Comparison of ENCODE assay signal across 11 mouse cellular contexts in the genomic region with DNA sequence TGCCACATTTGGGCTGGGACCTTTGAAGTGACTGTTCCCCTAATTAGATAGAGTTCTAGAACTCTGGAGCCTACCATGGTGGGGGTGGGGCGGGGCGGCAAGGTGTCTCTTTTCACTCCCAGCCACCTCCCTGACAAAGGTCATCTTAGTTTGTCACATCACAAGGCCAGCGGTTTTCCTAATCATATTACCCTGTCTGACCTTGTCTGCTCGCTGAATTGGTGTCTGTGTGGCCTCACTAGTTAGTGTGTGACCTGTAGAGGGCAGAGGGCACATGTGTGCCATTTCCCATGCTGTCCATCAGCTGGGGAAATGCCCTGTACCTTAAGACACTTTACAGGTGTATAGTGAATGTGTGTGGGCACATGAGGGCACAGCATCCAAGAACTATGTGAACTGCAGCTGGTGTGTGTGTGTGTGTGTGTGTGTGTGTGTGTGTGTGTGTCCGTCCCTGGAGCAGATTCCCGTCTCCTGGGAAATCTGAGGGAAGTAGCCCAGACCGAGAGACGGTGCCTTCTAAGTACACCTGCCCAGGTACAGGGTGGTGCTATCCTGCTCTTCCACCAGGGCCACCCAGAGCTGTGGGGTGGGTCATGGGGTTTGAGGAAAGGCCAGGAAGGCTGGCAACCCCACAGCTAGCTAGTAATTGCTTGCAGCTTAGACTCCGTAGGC.
A peak's percentile ranks its signal among the peaks of the same experiment; 100 is the strongest.
DNase-seq lines count a peak whose midpoint lies in the region; ATAC-seq and TF ChIP-seq lines count a peak whose summit lies in the region.
"Had no signal": no experiment of that assay in that cellular context is flagged by ENCODE, and none has a peak within 500 bp of the region (broad histone marks: within the 10 kb centered on the region; RNA-seq: fewer than 3 reads in every experiment).

No protein-coding gene starts in this region.

- no peak for DNase-seq in heart, adult 11 months
- DNase-seq in kidney, postnatal 4 days: no peak
- no peak for DNase-seq in embryonic facial prominence, embryonic 11.5 days (ENCODE audit: low spot score)
- no peak for DNase-seq in limb, embryonic 14.5 days (ENCODE audit: low spot score)
- DNase-seq in layer of hippocampus, adult 11-12 months (ENCODE audit: low spot score): no peak
- DNase-seq in layer of hippocampus, adult 9-11 months: no peak
- DNase-seq: lung, postnatal 10 days; right cerebral cortex, postnatal 25 days; thymus, postnatal 14 days had no signal

- H3K27ac ChIP-seq in heart, embryonic 12.5 days (ENCODE audit: poor library complexity, severe bottlenecking): peak overlapping the region; percentile 74
- H3K27ac ChIP-seq in kidney, embryonic 15.5 days: peak overlapping the region; percentile 78
- 0 out of 2 replicates have a peak overlapping the region, but pooled peaks have one; percentile 25 for H3K27ac ChIP-seq in embryonic facial prominence, embryonic 11.5 days (replicated peaks; ENCODE audit: low read depth, low read length)
- 0 out of 2 replicates have a peak overlapping the region, but pooled peaks have one; percentile 26 for H3K27ac ChIP-seq in limb, embryonic 14.5 days (replicated peaks; ENCODE audit: low read depth, low read length)

- peaks cover 30% of the 10 kb centered on the region for H3K4me1 ChIP-seq in heart, embryonic 12.5 days (replicated peaks)
- H3K4me1 ChIP-seq in kidney, embryonic 15.5 days: peaks cover 24% of the 10 kb centered on the region
- peaks cover 5% of the 10 kb centered on the region for H3K4me1 ChIP-seq in embryonic facial prominence, embryonic 11.5 days (ENCODE audit: control insufficient read depth, insufficient read depth, low read length)
- H3K4me1 ChIP-seq in limb, embryonic 14.5 days (ENCODE audit: control insufficient read depth, insufficient read depth, low read length): peaks cover 16% of the 10 kb centered on the region

- H3K9me3 ChIP-seq in heart, embryonic 12.5 days (replicated peaks): no peaks in the 10 kb centered on the region
- H3K9me3 ChIP-seq in kidney, embryonic 15.5 days (replicated peaks): no peaks in the 10 kb centered on the region
- H3K9me3 ChIP-seq in embryonic facial prominence, embryonic 11.5 days (replicated peaks; ENCODE audit: control insufficient read depth, low read length): no peaks in the 10 kb centered on the region
- H3K9me3 ChIP-seq in limb, embryonic 14.5 days (ENCODE audit: control insufficient read depth, low read length): no peaks in the 10 kb centered on the region

- no peak for ATAC-seq in heart, embryonic 12.5 days (ENCODE audit: insufficient number of reproducible peaks, low FRiP score)
- ATAC-seq in kidney, embryonic 15.5 days (replicated peaks; ENCODE audit: low FRiP score): 0 out of 2 replicates have a peak, but pooled peaks have one; percentile 41
- ATAC-seq in embryonic facial prominence, embryonic 11.5 days (replicated peaks; ENCODE audit: insufficient number of reproducible peaks, low FRiP score, low TSS enrichment, low read depth): no peak
- no peak for ATAC-seq in limb, embryonic 14.5 days (ENCODE audit: low FRiP score, low read depth)

- H3K4me2 ChIP-seq in heart, embryonic 12.5 days: peak overlapping the region; percentile 58
- H3K4me2 ChIP-seq in kidney, embryonic 15.5 days: no peak overlapping the region
- H3K4me2 ChIP-seq in embryonic facial prominence, embryonic 11.5 days (ENCODE audit: low read depth, low read length): no peak overlapping the region
- no peak overlapping the region for H3K4me2 ChIP-seq in limb, embryonic 14.5 days (replicated peaks; ENCODE audit: low read depth, low read length, severe bottlenecking)

- no peak overlapping the region for H3K4me3 ChIP-seq in heart, embryonic 12.5 days
- H3K4me3 ChIP-seq in kidney, embryonic 15.5 days (replicated peaks): no peak overlapping the region
- no peak overlapping the region for H3K4me3 ChIP-seq in embryonic facial prominence, embryonic 11.5 days (ENCODE audit: low read depth, low read length)
- H3K4me3 ChIP-seq in limb, embryonic 14.5 days (replicated peaks; ENCODE audit: low read length): no peak overlapping the region

- peaks cover 9% of the 10 kb centered on the region; the same call in 1 of the 2 replicates for H3K27me3 ChIP-seq in heart, embryonic 12.5 days (replicated peaks)
- H3K27me3 ChIP-seq in kidney, embryonic 15.5 days: peaks cover 4% of the 10 kb centered on the region; the same call in 1 of the 2 replicates
- no peaks in the 10 kb centered on the region for H3K27me3 ChIP-seq in embryonic facial prominence, embryonic 11.5 days (ENCODE audit: control insufficient read depth, insufficient read depth, low read length)
- H3K27me3 ChIP-seq in limb, embryonic 14.5 days (ENCODE audit: control insufficient read depth, insufficient read depth, low read length): no peaks in the 10 kb centered on the region

- no peaks in the 10 kb centered on the region for H3K36me3 ChIP-seq in heart, embryonic 12.5 days
- H3K36me3 ChIP-seq in kidney, embryonic 15.5 days: no peaks in the 10 kb centered on the region
- no peaks in the 10 kb centered on the region for H3K36me3 ChIP-seq in embryonic facial prominence, embryonic 11.5 days (replicated peaks; ENCODE audit: control insufficient read depth, insufficient read depth, low read depth, low read length)
- H3K36me3 ChIP-seq in limb, embryonic 14.5 days (ENCODE audit: control insufficient read depth, insufficient read depth, low read length): no peaks in the 10 kb centered on the region

- no peak for TF ChIP-seq POLR2A in limb, embryonic 14.5 days (IDR thresholded peaks at IDR 0.05; ENCODE audit: borderline replicate concordance, extremely low read depth, insufficient read depth, insufficient read length)

- H3K9ac ChIP-seq in heart, embryonic 12.5 days: no peak overlapping the region
- H3K9ac ChIP-seq in kidney, embryonic 15.5 days: no peak overlapping the region
- no peak overlapping the region for H3K9ac ChIP-seq in embryonic facial prominence, embryonic 11.5 days (replicated peaks; ENCODE audit: low read length)
- 0 out of 2 replicates have a peak overlapping the region, but pooled peaks have one; percentile 12 for H3K9ac ChIP-seq in limb, embryonic 14.5 days (ENCODE audit: low read depth, low read length, severe bottlenecking)

- WGBS in heart, embryonic 12.5 days: 35% methylated on average over 9 of the region's 9 CpGs
- 35% methylated on average over 9 of the region's 9 CpGs for WGBS in kidney, embryonic 15.5 days
- 20% methylated on average over 9 of the region's 9 CpGs for WGBS in embryonic facial prominence, embryonic 11.5 days
- WGBS in limb, embryonic 14.5 days: 27% methylated on average over 9 of the region's 9 CpGs

Comparison
In these comparisons a context has a peak if more than half of its experiments do, and no peak if none do; other contexts are left out.
1. H3K27ac ChIP-seq: peak in every context shown above with its lines; median percentile 78 in kidney, embryonic 15.5 days; 74 in heart, embryonic 12.5 days; 26 in limb, embryonic 14.5 days; 25 in embryonic facial prominence, embryonic 11.5 days.